In the genomic region with DNA sequence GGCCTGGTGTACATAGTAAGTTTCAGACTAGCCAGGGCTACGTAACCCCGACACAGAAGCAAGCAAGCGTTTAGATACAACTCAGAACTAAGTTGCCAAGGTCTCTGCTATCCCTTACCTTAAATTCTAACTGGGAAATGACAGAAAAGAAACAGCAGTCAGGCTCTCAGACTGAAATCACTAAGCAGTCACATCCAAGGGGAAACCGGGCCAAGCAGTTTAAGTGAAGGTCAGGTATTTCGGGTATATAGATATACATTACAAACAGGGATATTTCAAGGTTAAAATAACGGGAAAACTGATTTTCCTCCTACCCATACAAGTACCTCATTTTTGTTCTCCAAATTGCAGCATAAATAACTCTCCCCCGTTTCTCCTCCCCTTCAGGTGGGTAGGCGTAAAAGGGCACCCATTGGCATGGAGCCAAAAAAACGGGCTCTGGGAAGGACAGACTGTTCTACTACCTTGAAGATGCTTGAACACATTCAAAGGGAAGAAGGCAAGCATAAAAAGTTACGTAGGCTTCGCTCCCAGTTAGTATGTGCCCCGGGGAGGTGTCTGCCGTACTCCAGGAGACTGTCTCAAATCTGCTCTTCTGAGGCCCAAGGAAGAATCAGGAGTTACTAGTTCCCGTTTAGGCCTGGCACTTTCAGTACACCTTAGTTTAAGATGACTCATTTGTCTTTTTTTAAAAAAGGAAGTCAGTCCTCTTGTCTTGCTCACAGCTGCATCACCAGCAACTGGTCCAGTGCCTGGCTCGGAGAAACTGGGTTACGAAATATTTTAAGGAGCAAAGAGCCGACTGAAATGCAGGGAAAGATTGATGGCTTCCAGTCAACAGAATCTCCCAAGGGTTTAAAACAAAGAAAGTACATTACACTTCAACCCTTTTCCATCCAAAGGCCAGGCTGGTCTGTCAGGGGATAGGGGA, we compare ENCODE assay signal across 8 mouse cellular contexts. TPM values are rescaled to one million over a fixed set of nuclear protein-coding genes. Genes with fewer than 3 reads are reported as not detected.
DNase-seq lines count a peak whose midpoint lies in the region; ATAC-seq and TF ChIP-seq lines count a peak whose summit lies in the region.

No protein-coding gene starts in this region.

- H3K4me2 ChIP-seq in forebrain, embryonic 14.5 days (ENCODE audit: low read length), result peak overlapping the region; percentile 83
- H3K4me2 ChIP-seq in lung, postnatal 0 days (replicated peaks; ENCODE audit: low read depth, low read length), result peak overlapping the region; percentile 96

- intact Hi-C loops in heart, postnatal 36 days (cut with DNase I), result loop anchor here (1.0 to 5.0 kb wide), 2 partner anchors 34 to 80 kb away; partner anchors contain the start of genes Cnot1 and Slc38a7

- 68% methylated on average over 17 of the region's 17 CpGs for whole genome bisulfite sequencing in forebrain, embryonic 14.5 days
- WGBS in lung, postnatal 0 days, result 52% methylated on average over 17 of the region's 17 CpGs

- H3K27me3 ChIP-seq in G1E (ENCODE audit: insufficient read depth, low read length), result 0 out of 2 replicates have a peak, but pooled peaks cover 3% of the 10 kb centered on the region
- H3K27me3 ChIP-seq in forebrain, embryonic 14.5 days (replicated peaks; ENCODE audit: control insufficient read depth, insufficient read depth, low read length), result no peaks in the 10 kb centered on the region
- H3K27me3 ChIP-seq in lung, postnatal 0 days (replicated peaks; ENCODE audit: insufficient read depth, low read length), result no peaks in the 10 kb centered on the region

- no peak for TF ChIP-seq POLR2A in bone marrow macrophage, adult 2 months (IDR thresholded peaks at IDR 0.05; ENCODE audit: borderline replicate concordance, low read depth, low read length)

- peaks cover 41% of the 10 kb centered on the region for H3K36me3 ChIP-seq in G1E (replicated peaks)
- H3K36me3 ChIP-seq in forebrain, embryonic 14.5 days (ENCODE audit: control insufficient read depth, insufficient read depth, low read length), result no peaks in the 10 kb centered on the region
- no peaks in the 10 kb centered on the region for H3K36me3 ChIP-seq in lung, postnatal 0 days (ENCODE audit: insufficient read depth, low read length)

- H3K4me3 ChIP-seq in G1E (ENCODE audit: low read depth, low read length), result peak overlapping the region; percentile 97
- H3K4me3 ChIP-seq in bone marrow macrophage, adult 2 months (ENCODE audit: insufficient read depth, low read length), result peak overlapping the region; percentile 75
- H3K4me3 ChIP-seq in forebrain, embryonic 14.5 days (ENCODE audit: low read depth, low read length), result peak overlapping the region; percentile 96
- peak overlapping the region; percentile 76 for H3K4me3 ChIP-seq in lung, postnatal 0 days (ENCODE audit: low read depth, low read length)

- no peaks in the 10 kb centered on the region for H3K9me3 ChIP-seq in G1E (replicated peaks)
- no peaks in the 10 kb centered on the region for H3K9me3 ChIP-seq in forebrain, embryonic 14.5 days (replicated peaks; ENCODE audit: control insufficient read depth, low read length)
- H3K9me3 ChIP-seq in lung, postnatal 0 days (ENCODE audit: low read length), result no peaks in the 10 kb centered on the region

- no peak for TF ChIP-seq EP300 in lung, postnatal 0 days (IDR thresholded peaks at IDR 0.05)

- TF ChIP-seq CTCF in G1E (IDR thresholded peaks at IDR 0.05; ENCODE audit: low read depth, low read length), result no peak
- TF ChIP-seq CTCF in bone marrow macrophage, adult 2 months (IDR thresholded peaks at IDR 0.05; ENCODE audit: low read depth, low read length), result no peak
- TF ChIP-seq CTCF in lung, postnatal 0 days (IDR thresholded peaks at IDR 0.05), result no peak

- no peak for DNase-seq in G1E (ENCODE audit: low spot score)
- peak; percentile 9 for DNase-seq in forebrain, embryonic 14.5 days (ENCODE audit: low spot score)
- DNase-seq in heart, postnatal 36 days, result peak; percentile 40 to 43
- DNase-seq in layer of hippocampus, adult 18-20 months (ENCODE audit: low spot score in 2 of 2), result peak; percentile 19 to 26
- DNase-seq in lung, postnatal 0 days (ENCODE audit: low spot score), result peak; percentile 63
- peak; percentile 43 to 55 for DNase-seq in right cerebral cortex, adult 2 months (ENCODE audit: low spot score in 2 of 2)
- DNase-seq in urinary bladder, postnatal 4 days (ENCODE audit: low spot score in 2 of 2), result no peak

- H3K4me1 ChIP-seq in G1E (ENCODE audit: insufficient read depth, low read depth, low read length), result peaks cover 54% of the 10 kb centered on the region
- peaks cover 31% of the 10 kb centered on the region for H3K4me1 ChIP-seq in bone marrow macrophage, adult 2 months (ENCODE audit: control insufficient read depth, insufficient read depth, low read length)
- peaks cover 10% of the 10 kb centered on the region for H3K4me1 ChIP-seq in forebrain, embryonic 14.5 days (ENCODE audit: control insufficient read depth, insufficient read depth, low read length)
- H3K4me1 ChIP-seq in lung, postnatal 0 days (ENCODE audit: insufficient read depth, low read depth, low read length), result peaks cover 3% of the 10 kb centered on the region; the same call in 1 of the 2 replicates

- peak overlapping the region; percentile 56 for H3K27ac ChIP-seq in bone marrow macrophage, adult 2 months (ENCODE audit: insufficient read depth, low read depth, low read length)
- H3K27ac ChIP-seq in forebrain, embryonic 14.5 days (ENCODE audit: low read depth, low read length), result no peak overlapping the region
- H3K27ac ChIP-seq in lung, postnatal 0 days (ENCODE audit: low read length), result no peak overlapping the region

- 0 out of 2 replicates have a peak, but pooled peaks have one; percentile 4 for ATAC-seq in G1E (ENCODE audit: extremely low read depth, insufficient number of reproducible peaks, low FRiP score, poor library complexity, severe bottlenecking)
- ATAC-seq in forebrain, embryonic 14.5 days, result no peak
- ATAC-seq in lung, postnatal 0 days, result peak; percentile 9; the same call in 1 of the 2 replicates

- peak overlapping the region; percentile 82 for H3K9ac ChIP-seq in forebrain, embryonic 14.5 days (ENCODE audit: low read length)
- no peak overlapping the region for H3K9ac ChIP-seq in lung, postnatal 0 days (replicated peaks; ENCODE audit: low read depth)

RNA-seq across cellular contexts. Expression of gene Got2, which starts 1.4 kb away (rescaled TPM):
- total RNA-seq in G1E (2014; fragmentation: Nextera tagmentation) (245 and 260 TPM in 2 replicates), G1E (2017) (120 and 125 TPM in 2 replicates)
- 69.0 and 82.5 TPM in 2 replicates for polyA plus RNA-seq in G1E (2012)
- 56.2 and 66.5 TPM in 2 replicates for polyA plus RNA-seq in bone marrow macrophage, adult 2 months (2012; ENCODE audit: insufficient read depth, insufficient read length, missing spikeins)
- 107 and 116 TPM in 2 replicates for polyA plus RNA-seq in forebrain, embryonic 14.5 days (2014; fragmentation: Nextera tagmentation; extraction: Ambion mirVana)
- 100 to 1,000 TPM; 811 to 862 TPM for total RNA-seq in heart, postnatal 36 days (2021)
- 100 to 1,000 TPM; 231 to 234 TPM for total RNA-seq in layer of hippocampus, adult 18-20 months (2021)
- polyA plus RNA-seq in lung, postnatal 0 days (2015; fragmentation: Nextera tagmentation; extraction: Ambion mirVana), result 63.9 and 65.4 TPM in 2 replicates

RNA-seq across cellular contexts. Expression of gene Slc38a7, which starts 33.6 kb away (rescaled TPM):
- total RNA-seq in G1E (2014; fragmentation: Nextera tagmentation) (24.6 and 26.4 TPM in 2 replicates), G1E (2017) (13.3 and 13.8 TPM in 2 replicates)
- polyA plus RNA-seq in G1E (2012), result 14.3 and 16.1 TPM in 2 replicates
- polyA plus RNA-seq in bone marrow macrophage, adult 2 months (2012; ENCODE audit: insufficient read depth, insufficient read length, missing spikeins), result 27.9 and 36.4 TPM in 2 replicates
- polyA plus RNA-seq in forebrain, embryonic 14.5 days (2014; fragmentation: Nextera tagmentation; extraction: Ambion mirVana), result 25.4 and 27.5 TPM in 2 replicates
- 10 to 100 TPM; 11.4 to 12.0 TPM for total RNA-seq in heart, postnatal 36 days (2021)
- total RNA-seq in layer of hippocampus, adult 18-20 months (2021), result 10 to 100 TPM; 29.7 to 30.8 TPM
- 11.1 and 11.6 TPM in 2 replicates for polyA plus RNA-seq in lung, postnatal 0 days (2015; fragmentation: Nextera tagmentation; extraction: Ambion mirVana)

Comparison
In these comparisons a context has a peak if more than half of its experiments do, and no peak if none do; other contexts are left out.
1. DNase-seq: peak in forebrain, embryonic 14.5 days (single experiment), heart, postnatal 36 days (2 of 2), layer of hippocampus, adult 18-20 months (2 of 2), lung, postnatal 0 days (single experiment) and right cerebral cortex, adult 2 months (2 of 2); none in G1E (single experiment) and urinary bladder, postnatal 4 days (0 of 2).
2. Peak in every context shown above with its lines, with median percentiles within 50 percentile points of each other: H3K4me3 ChIP-seq.